Mouse (Mus musculus): ENCODE measurements at regions not wholly inside any gene's neighbourhood (a gene's known extent, or its start where the extent isn't known, plus 50 kb on each side); places are given as distances from the start of the nearest gene placed in this dataset.

- no peak for DNase-seq (ENCODE audit: inconsistent age in 2 of 2, low spot score in 1 of 2)
These were observed 153.4 kb downstream of the Lrriq3 start for GRCm38 (mm10) chr3:155246628-155247027.

- DNase-seq (ENCODE audit: inconsistent age in 2 of 2, low spot score in 1 of 2), result no peak
These were observed 153.9 kb downstream of the Lrriq3 start for GRCm38 (mm10) chr3:155247124-155247523.

- no peak for DNase-seq (ENCODE audit: inconsistent age in 2 of 2, low spot score in 1 of 2)
These were observed 154.7 kb downstream of the Lrriq3 start for GRCm38 (mm10) chr3:155247929-155248328.

GRCm38 (mm10) chr3:155250904-155251303 is 157.7 kb downstream of the Lrriq3 start:
- no peak for DNase-seq (ENCODE audit: inconsistent age in 2 of 2, low spot score in 1 of 2)

- peak; percentile 9 to 69 for DNase-seq (ENCODE audit: inconsistent age in 2 of 2, low spot score in 1 of 2)
These were observed 205.0 kb downstream of the Lrriq3 start for GRCm38 (mm10) chr3:155298206-155298605.

- no peak for DNase-seq (ENCODE audit: inconsistent age in 2 of 2, low spot score in 1 of 2)
These were observed 205.5 kb downstream of the Lrriq3 start for GRCm38 (mm10) chr3:155298724-155299123.

GRCm38 (mm10) chr3:155322322-155322721 is 229.1 kb downstream of the Lrriq3 start:
- DNase-seq (ENCODE audit: inconsistent age in 2 of 2, low spot score in 1 of 2), result no peak

GRCm38 (mm10) chr3:155329701-155330100 is 236.5 kb downstream of the Lrriq3 start:
- DNase-seq (ENCODE audit: inconsistent age in 2 of 2, low spot score in 1 of 2), result no peak

- DNase-seq (ENCODE audit: inconsistent age in 2 of 2, low spot score in 1 of 2), result no peak
These were observed 256.0 kb downstream of the Lrriq3 start for GRCm38 (mm10) chr3:155349185-155349584.

GRCm38 (mm10) chr3:155351636-155352035 is 258.4 kb downstream of the Lrriq3 start:
- DNase-seq (ENCODE audit: inconsistent age in 2 of 2, low spot score in 1 of 2), result peak in 1 of 2 experiments; percentile 26

- no peak for DNase-seq (ENCODE audit: inconsistent age in 2 of 2, low spot score in 1 of 2)
These were observed 259.1 kb downstream of the Lrriq3 start for GRCm38 (mm10) chr3:155352277-155352802.

GRCm38 (mm10) chr3:155360399-155360798 is 267.2 kb downstream of the Lrriq3 start:
- DNase-seq (ENCODE audit: inconsistent age in 2 of 2, low spot score in 1 of 2), result no peak

- peak; percentile 69 to 86 for DNase-seq (ENCODE audit: inconsistent age in 2 of 2, low spot score in 1 of 2)
These were observed 277.5 kb downstream of the Lrriq3 start for GRCm38 (mm10) chr3:155370716-155371115.

GRCm38 (mm10) chr3:155373591-155373990 is 280.4 kb downstream of the Lrriq3 start:
- DNase-seq (ENCODE audit: inconsistent age in 2 of 2, low spot score in 1 of 2), result no peak

- no peak for DNase-seq (ENCODE audit: inconsistent age in 2 of 2, low spot score in 1 of 2)
These were observed 288.7 kb downstream of the Lrriq3 start for GRCm38 (mm10) chr3:155381910-155382309.

GRCm38 (mm10) chr3:155382817-155383216 is 289.6 kb downstream of the Lrriq3 start:
- DNase-seq (ENCODE audit: inconsistent age in 2 of 2, low spot score in 1 of 2), result no peak

GRCm38 (mm10) chr3:155390666-155391065 is 297.4 kb downstream of the Lrriq3 start:
- DNase-seq (ENCODE audit: inconsistent age in 2 of 2, low spot score in 1 of 2), result no peak

- no peak for DNase-seq (ENCODE audit: inconsistent age in 2 of 2, low spot score in 1 of 2)
These were observed 302.9 kb downstream of the Lrriq3 start for GRCm38 (mm10) chr3:155396134-155396533.

- no peak for DNase-seq (ENCODE audit: inconsistent age in 2 of 2, low spot score in 1 of 2)
These were observed 308.5 kb downstream of the Lrriq3 start for GRCm38 (mm10) chr3:155401763-155402162.

GRCm38 (mm10) chr3:155408907-155409306 is 315.7 kb downstream of the Lrriq3 start:
- DNase-seq (ENCODE audit: inconsistent age in 2 of 2, low spot score in 1 of 2), result no peak

- no peak for DNase-seq (ENCODE audit: inconsistent age in 2 of 2, low spot score in 1 of 2)
These were observed 316.1 kb downstream of the Lrriq3 start for GRCm38 (mm10) chr3:155409371-155409770.

GRCm38 (mm10) chr3:155409867-155410266 is 316.6 kb downstream of the Lrriq3 start:
- DNase-seq (ENCODE audit: inconsistent age in 2 of 2, low spot score in 1 of 2), result no peak

- no peak for DNase-seq (ENCODE audit: inconsistent age in 2 of 2, low spot score in 1 of 2)
These were observed 366.7 kb downstream of the Lrriq3 start for GRCm38 (mm10) chr3:155459701-155460481.
